Mouse (Mus musculus): ENCODE results near the gene Scel. TPM values are rescaled to one million over a fixed set of nuclear protein-coding genes. Genes with fewer than 3 reads are reported as not detected.

The Scel gene
- polyA plus RNA-seq, 1 experiment from 2014 or later, result 0.27 TPM

- Histone ChIP-seq H3K79me2 (ENCODE audit: inconsistent target) (no peaks in the 10 kb centered on the region), H3K36me3 (ENCODE audit: inconsistent target) (no peaks in the 10 kb centered on the region), H3K4me3 (ENCODE audit: inconsistent target) (no peak overlapping the region), H3K27ac (no peak overlapping the region)
- WGBS (ENCODE audit: missing documents), result 96% methylated on average over 13 of the region's 13 CpGs
These were observed 58.6 kb downstream of the Scel start for GRCm38 (mm10) chr14:103571598-103572320.

- H3K79me2 ChIP-seq (ENCODE audit: inconsistent target), result no peaks in the 10 kb centered on the region
- no peaks in the 10 kb centered on the region for H3K36me3 ChIP-seq (ENCODE audit: inconsistent target)
- H3K27ac ChIP-seq, result no peak overlapping the region
- 64% methylated on average over 7 of the region's 7 CpGs for WGBS (ENCODE audit: missing documents)
- H3K4me3 ChIP-seq (ENCODE audit: inconsistent target), result no peak overlapping the region
These were observed 62.7 kb downstream of the Scel start for GRCm38 (mm10) chr14:103575854-103576253.

GRCm38 (mm10) chr14:103577011-103577410 lies 63.9 kb downstream of the Scel start:
- Histone ChIP-seq H3K27ac (no peak overlapping the region), H3K4me3 (ENCODE audit: inconsistent target) (no peak overlapping the region), H3K36me3 (ENCODE audit: inconsistent target) (no peaks in the 10 kb centered on the region), H3K79me2 (ENCODE audit: inconsistent target) (no peaks in the 10 kb centered on the region)

- 44% methylated on average over 4 of the region's 4 CpGs for WGBS (ENCODE audit: missing documents)
- H3K4me3 ChIP-seq (ENCODE audit: inconsistent target), result no peak overlapping the region
- H3K27ac ChIP-seq, result no peak overlapping the region
- no peaks in the 10 kb centered on the region for H3K79me2 ChIP-seq (ENCODE audit: inconsistent target)
- no peaks in the 10 kb centered on the region for H3K36me3 ChIP-seq (ENCODE audit: inconsistent target)
These were observed 73.5 kb downstream of the Scel start for GRCm38 (mm10) chr14:103586662-103587061.

- Histone ChIP-seq H3K27ac (no peak overlapping the region), H3K79me2 (ENCODE audit: inconsistent target) (no peaks in the 10 kb centered on the region), H3K4me3 (ENCODE audit: inconsistent target) (no peak overlapping the region), H3K36me3 (ENCODE audit: inconsistent target) (no peaks in the 10 kb centered on the region)
- 94% methylated on average over 9 of the region's 10 CpGs for WGBS (ENCODE audit: missing documents)
These were observed 74.2 kb downstream of the Scel start for GRCm38 (mm10) chr14:103587208-103587900.

GRCm38 (mm10) chr14:103589819-103590218 lies 76.7 kb downstream of the Scel start:
- Histone ChIP-seq H3K4me3 (ENCODE audit: inconsistent target) (no peak overlapping the region), H3K79me2 (ENCODE audit: inconsistent target) (no peaks in the 10 kb centered on the region), H3K36me3 (ENCODE audit: inconsistent target) (no peaks in the 10 kb centered on the region), H3K27ac (no peak overlapping the region)
- WGBS (ENCODE audit: missing documents), result 71% methylated on average over 7 of the region's 7 CpGs

- Histone ChIP-seq H3K36me3 (ENCODE audit: inconsistent target) (no peaks in the 10 kb centered on the region), H3K4me3 (ENCODE audit: inconsistent target) (no peak overlapping the region), H3K79me2 (ENCODE audit: inconsistent target) (no peaks in the 10 kb centered on the region), H3K27ac (no peak overlapping the region)
- WGBS (ENCODE audit: missing documents), result 85% methylated on average over 5 of the region's 5 CpGs
These were observed 82.7 kb downstream of the Scel start for GRCm38 (mm10) chr14:103595870-103596269.

- WGBS (ENCODE audit: missing documents), result 91% methylated on average over 6 of the region's 8 CpGs
- Histone ChIP-seq H3K79me2 (ENCODE audit: inconsistent target) (no peaks in the 10 kb centered on the region), H3K4me3 (ENCODE audit: inconsistent target) (no peak overlapping the region), H3K36me3 (ENCODE audit: inconsistent target) (no peaks in the 10 kb centered on the region), H3K27ac (no peak overlapping the region)
These were observed 94.9 kb downstream of the Scel start for GRCm38 (mm10) chr14:103608063-103608462.

- no peaks in the 10 kb centered on the region for H3K36me3 ChIP-seq (ENCODE audit: inconsistent target)
- 96% methylated on average over 6 of the region's 6 CpGs for WGBS (ENCODE audit: missing documents)
These were observed 100.6 kb downstream of the Scel start for GRCm38 (mm10) chr14:103613573-103614271.

GRCm38 (mm10) chr14:103614272-103614587 lies 101.1 kb downstream of the Scel start:
- Histone ChIP-seq H3K79me2 (ENCODE audit: inconsistent target) (no peaks in the 10 kb centered on the region), H3K4me3 (ENCODE audit: inconsistent target) (no peak overlapping the region), H3K36me3 (ENCODE audit: inconsistent target) (no peaks in the 10 kb centered on the region), H3K27ac (no peak overlapping the region)
- WGBS (ENCODE audit: missing documents), result 90% methylated on average over 4 of the region's 4 CpGs

More at GRCm38 (mm10) chr14:103613573-103614271, 100.6 kb downstream of the Scel start:
- no peak overlapping the region for H3K4me3 ChIP-seq (ENCODE audit: inconsistent target)
- no peak overlapping the region for H3K27ac ChIP-seq
- H3K79me2 ChIP-seq (ENCODE audit: inconsistent target), result no peaks in the 10 kb centered on the region

- no peak overlapping the region for H3K4me3 ChIP-seq (ENCODE audit: inconsistent target)
- no peaks in the 10 kb centered on the region for H3K79me2 ChIP-seq (ENCODE audit: inconsistent target)
- WGBS (ENCODE audit: missing documents), result 89% methylated on average over 4 of the region's 4 CpGs
- no peaks in the 10 kb centered on the region for H3K36me3 ChIP-seq (ENCODE audit: inconsistent target)
- no peak overlapping the region for H3K27ac ChIP-seq
These were observed 106.6 kb downstream of the Scel start for GRCm38 (mm10) chr14:103619756-103620155.

GRCm38 (mm10) chr14:103621207-103621606 lies 108.1 kb downstream of the Scel start:
- H3K79me2 ChIP-seq (ENCODE audit: inconsistent target), result no peaks in the 10 kb centered on the region
- H3K4me3 ChIP-seq (ENCODE audit: inconsistent target), result no peak overlapping the region
- no peak overlapping the region for H3K27ac ChIP-seq
- 100% methylated on average over 2 of the region's 2 CpGs for WGBS (ENCODE audit: missing documents)
- no peaks in the 10 kb centered on the region for H3K36me3 ChIP-seq (ENCODE audit: inconsistent target)

GRCm38 (mm10) chr14:103626100-103626499 lies 113.0 kb downstream of the Scel start:
- whole genome bisulfite sequencing (ENCODE audit: missing documents), result 90% methylated on average over 6 of the region's 6 CpGs
- Histone ChIP-seq H3K4me3 (ENCODE audit: inconsistent target) (no peak overlapping the region), H3K27ac (no peak overlapping the region)

GRCm38 (mm10) chr14:103629639-103630364 lies 116.7 kb downstream of the Scel start:
- WGBS (ENCODE audit: missing documents), result 89% methylated on average over 7 of the region's 7 CpGs
- Histone ChIP-seq H3K27ac (no peak overlapping the region), H3K79me2 (ENCODE audit: inconsistent target) (no peaks in the 10 kb centered on the region), H3K4me3 (ENCODE audit: inconsistent target) (no peak overlapping the region), H3K36me3 (ENCODE audit: inconsistent target) (no peaks in the 10 kb centered on the region)

More at GRCm38 (mm10) chr14:103626100-103626499, 113.0 kb downstream of the Scel start:
- H3K79me2 ChIP-seq (ENCODE audit: inconsistent target), result no peaks in the 10 kb centered on the region
- H3K36me3 ChIP-seq (ENCODE audit: inconsistent target), result no peaks in the 10 kb centered on the region
